Mouse (Mus musculus): ENCODE results near the gene Eif2b5. TPM values are rescaled to one million over a fixed set of nuclear protein-coding genes. Genes with fewer than 3 reads are reported as not detected.

Eif2b5 gene
- polyA plus RNA-seq, 1 experiment from 2014 or later: 121 TPM

GRCm38 (mm10) chr16:20534617-20535295 is 36.1 kb downstream of the Eif2b5 start:
- ATAC-seq (ENCODE audit: low FRiP score, low TSS enrichment): no peak
- peaks cover 25% of the 10 kb centered on the region for H3K4me1 ChIP-seq (ENCODE audit: insufficient read depth, low read length)
- H3K4me2 ChIP-seq (replicated peaks; ENCODE audit: low read depth, low read length): no peak overlapping the region
- no peak overlapping the region for H3K4me3 ChIP-seq (ENCODE audit: low read length)
- no peak overlapping the region for H3K9ac ChIP-seq (replicated peaks; ENCODE audit: low read length)
- H3K27ac ChIP-seq (ENCODE audit: low read length): no peak overlapping the region
- no peaks in the 10 kb centered on the region for H3K27me3 ChIP-seq (ENCODE audit: insufficient read depth, low read length)
- peaks cover 53% of the 10 kb centered on the region for H3K36me3 ChIP-seq (ENCODE audit: insufficient read depth, low read length)
- 47% methylated on average over 10 of the region's 10 CpGs for WGBS
- no peaks in the 10 kb centered on the region for H3K9me3 ChIP-seq (ENCODE audit: low read length)

DNA sequence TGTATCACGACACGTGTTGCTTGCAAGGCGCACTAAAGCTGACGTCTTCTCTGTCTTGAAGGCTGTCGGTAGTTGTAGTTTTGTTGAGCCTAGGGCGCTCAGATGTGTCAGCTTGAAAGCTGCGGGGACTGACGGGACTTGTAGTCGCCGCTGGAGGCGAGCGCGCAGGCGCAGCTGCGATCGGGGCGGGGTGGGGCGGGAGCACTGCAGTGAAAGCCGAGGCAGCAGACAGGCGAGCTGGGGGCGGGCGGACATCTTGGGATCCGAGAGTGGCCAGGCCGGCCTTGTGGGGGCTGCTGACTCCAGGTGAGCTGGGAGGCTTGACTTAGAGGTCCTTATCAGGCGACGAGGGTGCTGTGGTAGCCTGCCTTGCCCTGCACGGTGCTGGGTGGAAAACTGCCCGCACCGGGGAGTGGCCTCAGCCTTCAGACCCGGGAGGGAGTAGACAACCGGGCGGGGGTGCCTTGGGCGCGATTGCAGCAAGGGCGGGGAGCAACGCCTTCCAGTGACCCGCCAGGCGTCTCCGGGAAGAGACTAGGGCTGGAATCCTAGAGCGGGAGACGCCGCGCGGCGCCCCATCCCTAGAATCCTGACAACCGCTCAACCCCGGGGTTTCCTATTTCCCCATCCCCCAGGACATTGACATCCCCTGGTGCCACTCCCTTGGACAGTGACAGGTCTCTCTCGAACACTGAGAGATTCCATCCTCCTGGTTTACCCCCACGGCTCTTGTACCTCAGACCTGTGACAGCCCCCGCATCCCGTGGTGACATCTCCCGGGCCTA is 36.9 kb downstream of the Eif2b5 start, which contains the start of gene Ap2m1:
Ap2m1 (plus strand) TSS at position 183 of the 785 bp plus-strand sequence.
- Histone ChIP-seq H3K4me1 (ENCODE audit: insufficient read depth, low read length) (peaks cover 25% of the 10 kb centered on the region), H3K4me3 (ENCODE audit: low read length) (peak within 1 kb of the TSS; percentile 92), H3K9me3 (ENCODE audit: low read length) (no peaks in the 10 kb centered on the region), H3K9ac (replicated peaks; ENCODE audit: low read length) (peak within 1 kb of the TSS; percentile 97), H3K27ac (ENCODE audit: low read length) (peak within 1 kb of the TSS; percentile 87), H3K27me3 (ENCODE audit: insufficient read depth, low read length) (no peaks in the 10 kb centered on the region), H3K36me3 (ENCODE audit: insufficient read depth, low read length) (peaks cover 54% of the 10 kb centered on the region), H3K4me2 (replicated peaks; ENCODE audit: low read depth, low read length) (peak within 1 kb of the TSS; percentile 70)
- ATAC-seq (ENCODE audit: low FRiP score, low TSS enrichment): peak; percentile 98
- under 1% methylated on average over 47 of the region's 52 CpGs for WGBS

DNA sequence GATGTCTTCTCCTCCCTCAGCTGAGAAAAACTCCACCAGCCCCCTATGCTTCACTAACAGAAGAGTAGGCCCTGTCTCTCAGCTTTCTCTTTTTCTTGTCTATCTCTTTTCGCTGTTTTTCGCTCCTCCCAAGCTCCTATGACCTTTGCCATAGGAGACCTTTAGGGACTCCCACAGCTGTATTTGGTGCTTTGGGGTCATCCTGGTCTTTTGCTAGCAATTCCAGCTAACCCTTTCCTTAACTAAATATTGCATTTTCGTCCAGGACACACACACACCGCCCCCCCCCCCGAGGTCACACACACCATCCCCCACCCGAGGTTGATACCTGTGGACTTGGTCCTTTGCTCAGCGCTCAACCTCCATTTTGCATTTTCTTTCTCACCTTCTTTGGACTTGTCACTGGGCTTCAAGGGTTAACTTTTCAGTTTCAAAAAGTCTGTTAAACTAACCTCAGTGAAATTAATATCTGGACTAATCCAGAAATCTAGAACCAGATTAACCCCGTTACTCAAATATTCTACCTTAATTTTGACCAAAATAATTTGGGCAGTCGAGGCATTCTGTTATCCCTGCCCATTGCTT is 37.6 kb downstream of the Eif2b5 start:
- no peaks in the 10 kb centered on the region for H3K9me3 ChIP-seq (ENCODE audit: low read length)
- peak overlapping the region; percentile 87 for H3K27ac ChIP-seq (ENCODE audit: low read length)
- 32% methylated on average over 9 of the region's 9 CpGs for WGBS
- no peak for ATAC-seq (ENCODE audit: low FRiP score, low TSS enrichment)
- H3K36me3 ChIP-seq (ENCODE audit: insufficient read depth, low read length): peaks cover 53% of the 10 kb centered on the region
- H3K4me3 ChIP-seq (ENCODE audit: low read length): peak overlapping the region; percentile 92
- H3K9ac ChIP-seq (replicated peaks; ENCODE audit: low read length): peak overlapping the region; percentile 97
- H3K4me1 ChIP-seq (ENCODE audit: insufficient read depth, low read length): peaks cover 25% of the 10 kb centered on the region
- peak overlapping the region; percentile 70 for H3K4me2 ChIP-seq (replicated peaks; ENCODE audit: low read depth, low read length)
- no peaks in the 10 kb centered on the region for H3K27me3 ChIP-seq (ENCODE audit: insufficient read depth, low read length)

DNA sequence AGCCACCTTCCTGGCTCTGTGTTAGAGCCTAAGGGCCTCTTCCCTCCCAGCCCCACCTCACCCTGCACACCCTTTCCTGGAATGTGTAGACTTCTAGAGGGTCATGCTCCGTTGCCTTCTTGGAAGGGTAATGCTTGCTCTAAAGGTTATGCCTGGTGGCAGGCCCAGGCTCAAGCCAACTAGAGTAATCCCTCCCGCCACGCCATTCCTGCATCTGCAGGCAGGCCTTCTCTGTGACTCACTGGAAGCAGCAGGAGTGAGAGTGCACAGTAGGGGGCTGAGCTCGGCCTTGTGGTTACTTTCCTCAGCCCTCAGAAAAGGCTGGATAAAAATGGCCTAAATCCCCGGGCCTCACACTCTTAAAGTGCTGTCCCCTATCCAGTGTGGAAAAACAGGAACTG is 38.5 kb downstream of the Eif2b5 start:
- H3K9me3 ChIP-seq (ENCODE audit: low read length): no peaks in the 10 kb centered on the region
- H3K4me3 ChIP-seq (ENCODE audit: low read length): peak overlapping the region; percentile 92
- H3K4me1 ChIP-seq (ENCODE audit: insufficient read depth, low read length): peaks cover 25% of the 10 kb centered on the region
- peaks cover 51% of the 10 kb centered on the region for H3K36me3 ChIP-seq (ENCODE audit: insufficient read depth, low read length)
- H3K27ac ChIP-seq (ENCODE audit: low read length): peak overlapping the region; percentile 73
- 26% methylated on average over 5 of the region's 5 CpGs for WGBS
- H3K9ac ChIP-seq (replicated peaks; ENCODE audit: low read length): peak overlapping the region; percentile 53
- H3K4me2 ChIP-seq (replicated peaks; ENCODE audit: low read depth, low read length): peak overlapping the region; percentile 70
- peak; percentile 55 for ATAC-seq (ENCODE audit: low FRiP score, low TSS enrichment)
- H3K27me3 ChIP-seq (ENCODE audit: insufficient read depth, low read length): no peaks in the 10 kb centered on the region

DNA sequence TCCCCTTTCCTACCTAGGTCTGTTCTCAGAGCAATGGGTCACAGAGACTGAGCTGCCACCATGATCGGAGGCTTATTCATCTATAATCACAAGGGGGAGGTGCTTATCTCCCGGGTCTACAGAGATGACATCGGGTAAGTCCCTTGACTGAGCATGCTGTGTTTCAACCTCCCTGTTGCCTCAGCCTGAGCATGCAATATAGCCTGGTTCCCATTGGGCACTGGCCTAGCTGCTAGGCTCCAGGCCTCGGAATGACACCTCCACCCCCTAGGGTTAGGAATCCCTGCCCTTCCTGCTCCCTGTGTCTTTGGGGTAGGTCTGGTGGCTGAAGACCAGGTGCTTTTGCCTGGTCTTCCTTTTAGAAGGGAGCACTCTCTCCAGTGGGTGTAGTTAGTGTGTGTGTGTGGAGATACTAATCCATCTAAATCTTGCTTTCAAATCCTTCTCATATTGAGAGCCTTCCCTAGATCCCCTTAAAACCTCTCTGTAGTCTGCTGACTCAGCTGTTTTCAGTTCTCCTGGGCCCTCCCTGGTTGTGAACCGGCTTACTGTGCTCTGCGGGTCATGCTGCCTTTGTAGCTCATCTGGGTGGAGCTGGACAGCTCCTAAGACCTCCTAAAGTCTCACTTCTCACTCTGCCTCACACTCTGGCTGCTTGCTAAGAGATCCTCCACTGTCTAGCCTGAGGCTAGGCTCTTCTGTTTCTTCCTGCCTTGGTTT is 39.1 kb downstream of the Eif2b5 start:
- 44% methylated on average over 6 of the region's 6 CpGs for whole genome bisulfite sequencing
- Histone ChIP-seq H3K27me3 (ENCODE audit: insufficient read depth, low read length) (no peaks in the 10 kb centered on the region), H3K4me1 (ENCODE audit: insufficient read depth, low read length) (peaks cover 25% of the 10 kb centered on the region), H3K4me3 (ENCODE audit: low read length) (peak overlapping the region; percentile 92), H3K4me2 (replicated peaks; ENCODE audit: low read depth, low read length) (peak overlapping the region; percentile 70), H3K27ac (ENCODE audit: low read length) (peak overlapping the region; percentile 73; the same call in 1 of the 2 replicates), H3K9me3 (ENCODE audit: low read length) (no peaks in the 10 kb centered on the region), H3K9ac (replicated peaks; ENCODE audit: low read length) (peak overlapping the region; percentile 53), H3K36me3 (ENCODE audit: insufficient read depth, low read length) (peaks cover 51% of the 10 kb centered on the region)
- ATAC-seq (ENCODE audit: low FRiP score, low TSS enrichment): no peak

DNA sequence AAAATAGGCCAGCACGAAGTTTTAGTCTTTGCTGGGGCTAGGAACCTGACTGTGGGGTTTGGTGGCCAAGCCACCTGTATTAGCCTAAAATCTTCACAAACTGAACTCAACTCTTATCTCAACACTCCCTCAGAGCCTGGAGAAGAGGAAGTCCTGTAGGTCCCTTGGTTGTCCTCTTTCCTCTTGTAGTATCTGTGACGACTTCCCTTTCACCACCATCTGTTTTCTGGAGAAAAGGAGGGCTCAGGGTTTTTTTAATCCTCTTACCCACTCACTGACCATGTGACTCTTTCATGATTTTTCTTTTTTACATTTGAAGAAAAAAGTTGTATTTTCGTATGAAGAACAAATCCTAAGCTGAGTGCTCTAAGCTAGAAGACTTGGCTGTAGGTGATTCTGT is 41.0 kb downstream of the Eif2b5 start:
- Histone ChIP-seq H3K27ac (ENCODE audit: low read length) (no peak overlapping the region), H3K9ac (replicated peaks; ENCODE audit: low read length) (no peak overlapping the region), H3K36me3 (ENCODE audit: insufficient read depth, low read length) (peaks cover 58% of the 10 kb centered on the region), H3K4me2 (replicated peaks; ENCODE audit: low read depth, low read length) (no peak overlapping the region), H3K9me3 (ENCODE audit: low read length) (no peaks in the 10 kb centered on the region), H3K4me1 (ENCODE audit: insufficient read depth, low read length) (peaks cover 25% of the 10 kb centered on the region), H3K4me3 (ENCODE audit: low read length) (no peak overlapping the region), H3K27me3 (ENCODE audit: insufficient read depth, low read length) (no peaks in the 10 kb centered on the region)
- ATAC-seq (ENCODE audit: low FRiP score, low TSS enrichment): no peak
- WGBS: 82% methylated on average over 3 of the region's 3 CpGs

DNA sequence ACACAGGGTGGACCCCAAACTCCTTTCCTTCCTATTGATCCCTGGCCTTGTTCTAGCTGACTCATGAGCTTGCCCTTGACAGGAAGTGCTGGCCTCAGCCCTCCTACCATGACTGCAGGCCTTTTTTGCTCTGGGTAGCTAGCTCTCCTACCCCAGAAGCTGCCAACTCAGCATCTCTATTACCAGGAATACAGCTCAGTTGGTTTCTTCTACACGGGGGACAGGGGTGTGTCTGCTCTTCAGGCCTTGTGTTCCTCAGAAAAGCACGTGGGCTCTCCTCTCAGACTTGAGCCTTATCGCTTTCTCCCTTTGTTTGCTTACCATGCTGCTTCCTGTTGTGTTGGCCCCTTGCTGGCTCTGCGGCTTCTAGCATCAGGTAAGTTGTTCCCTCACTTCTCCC is 41.8 kb downstream of the Eif2b5 start:
- Histone ChIP-seq H3K27ac (ENCODE audit: low read length) (no peak overlapping the region), H3K4me3 (ENCODE audit: low read length) (no peak overlapping the region), H3K4me1 (ENCODE audit: insufficient read depth, low read length) (peaks cover 25% of the 10 kb centered on the region), H3K9me3 (ENCODE audit: low read length) (no peaks in the 10 kb centered on the region), H3K36me3 (ENCODE audit: insufficient read depth, low read length) (peaks cover 65% of the 10 kb centered on the region), H3K9ac (replicated peaks; ENCODE audit: low read length) (no peak overlapping the region), H3K27me3 (ENCODE audit: insufficient read depth, low read length) (no peaks in the 10 kb centered on the region), H3K4me2 (replicated peaks; ENCODE audit: low read depth, low read length) (no peak overlapping the region)
- WGBS: 87% methylated on average over 4 of the region's 4 CpGs
- ATAC-seq (ENCODE audit: low FRiP score, low TSS enrichment): no peak

GRCm38 (mm10) chr16:20545696-20546095 is 47.1 kb downstream of the Eif2b5 start:
- Histone ChIP-seq H3K4me2 (replicated peaks; ENCODE audit: low read depth, low read length) (no peak overlapping the region), H3K27me3 (ENCODE audit: insufficient read depth, low read length) (no peaks in the 10 kb centered on the region), H3K9ac (replicated peaks; ENCODE audit: low read length) (no peak overlapping the region), H3K36me3 (ENCODE audit: insufficient read depth, low read length) (peaks cover 51% of the 10 kb centered on the region), H3K27ac (ENCODE audit: low read length) (no peak overlapping the region), H3K4me1 (ENCODE audit: insufficient read depth, low read length) (peaks cover 12% of the 10 kb centered on the region), H3K9me3 (ENCODE audit: low read length) (no peaks in the 10 kb centered on the region), H3K4me3 (ENCODE audit: low read length) (no peak overlapping the region)
- ATAC-seq (ENCODE audit: low FRiP score, low TSS enrichment): no peak
- 91% methylated on average over 10 of the region's 10 CpGs for WGBS

DNA sequence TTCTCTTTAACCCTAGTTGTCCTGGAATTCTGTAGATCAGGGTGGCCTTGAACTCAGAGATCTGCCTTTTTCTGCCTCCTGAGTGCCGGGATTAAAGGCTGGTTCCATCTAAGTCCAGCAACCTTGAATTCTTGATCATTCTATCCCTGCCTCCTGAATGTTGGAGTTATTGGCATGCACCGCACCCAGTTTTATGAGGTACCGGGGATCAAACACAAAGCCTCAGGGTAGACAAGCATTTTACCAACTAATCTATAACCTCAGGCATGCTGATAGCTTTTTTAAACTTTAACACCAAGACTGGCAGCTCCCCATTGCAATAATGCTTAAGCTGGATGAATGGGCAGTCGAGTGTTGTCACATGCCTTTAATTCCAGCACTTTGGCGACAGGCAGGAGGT is 48.8 kb downstream of the Eif2b5 start:
- ATAC-seq (ENCODE audit: low FRiP score, low TSS enrichment): no peak
- Histone ChIP-seq H3K4me1 (ENCODE audit: insufficient read depth, low read length) (peaks cover 12% of the 10 kb centered on the region), H3K9ac (replicated peaks; ENCODE audit: low read length) (peak overlapping the region; percentile 84), H3K27ac (ENCODE audit: low read length) (peak overlapping the region; percentile 85), H3K27me3 (ENCODE audit: insufficient read depth, low read length) (no peaks in the 10 kb centered on the region), H3K9me3 (ENCODE audit: low read length) (no peaks in the 10 kb centered on the region), H3K4me2 (replicated peaks; ENCODE audit: low read depth, low read length) (peak overlapping the region; percentile 83), H3K36me3 (ENCODE audit: insufficient read depth, low read length) (peaks cover 56% of the 10 kb centered on the region), H3K4me3 (ENCODE audit: low read length) (peak overlapping the region; percentile 91)
- WGBS: 45% methylated on average over 5 of the region's 5 CpGs

All from kidney, embryonic 16.5 days (tissue).